Mouse (Mus musculus) neural tube, embryonic 15.5 days (tissue): ENCODE data around the gene Scgb1c1. TPM values are rescaled to one million over a fixed set of nuclear protein-coding genes. Genes with fewer than 3 reads are reported as not detected.
A peak's percentile ranks its signal among the peaks of the same experiment; 100 is the strongest.

Experiments
- ATAC-seq: fragments of 200-750 bp; cut with Nextera tagmentation; 2 replicates; pipeline ENCODE4 v1.8.0; 2017; ENCODE audit warnings: mild to moderate bottlenecking, moderate TSS enrichment, moderate library complexity; ENCODE audit not compliant: low FRiP score
- H3K27ac ChIP-seq: fragments of 300-500 bp; sonication (generic); replicated peaks from 2 replicates; pipeline ENCODE4 v1.5.1; 2015; ENCODE audit warnings: mild to moderate bottlenecking, inconsistent platforms
- H3K27me3 ChIP-seq: fragments of 300-500 bp; sonication (generic); replicated peaks from 2 replicates; pipeline ENCODE4 v1.6.1; 2015; ENCODE audit warnings: inconsistent platforms
- H3K36me3 ChIP-seq: fragments of 300-500 bp; sonication (generic); 2 replicates; pipeline ENCODE4 v1.6.1; 2015; ENCODE audit warnings: inconsistent platforms
- H3K4me1 ChIP-seq: fragments of 300-500 bp; sonication (generic); 2 replicates; pipeline ENCODE4 v1.6.1; 2015; ENCODE audit warnings: inconsistent platforms
- H3K4me2 ChIP-seq: fragments of 300-500 bp; sonication (generic); 2 replicates; pipeline ENCODE4 v1.6.1; 2015; ENCODE audit warnings: inconsistent platforms, mild to moderate bottlenecking, moderate library complexity
- H3K4me3 ChIP-seq: fragments of 300-500 bp; sonication (generic); replicated peaks from 2 replicates; pipeline ENCODE4 v1.5.1; 2015; ENCODE audit warnings: mild to moderate bottlenecking, inconsistent platforms
- H3K9ac ChIP-seq: fragments of 300-500 bp; sonication (generic); replicated peaks from 2 replicates; pipeline ENCODE4 v1.6.1; 2015; ENCODE audit warnings: mild to moderate bottlenecking, inconsistent platforms
- H3K9me3 ChIP-seq: fragments of 300-500 bp; sonication (generic); replicated peaks from 2 replicates; pipeline ENCODE4 v1.6.1; 2016; ENCODE audit warnings: inconsistent platforms
- WGBS: fragments of 180-500 bp; shearing (Covaris S2); methylation state at CpG from one replicate; pipeline ENCODE4 v1.1.7; 2015; ENCODE audit warnings: mixed read lengths; 5-methylcytosine and 5-hydroxymethylcytosine counted together
- polyA plus RNA-seq: library from polyadenylated mRNA; unstranded; fragments of >200 nt; fragmentation: Nextera tagmentation; extraction: Ambion mirVana; gene quantifications from 2 replicates; pipeline ENCODE4 v1.2.1, GENCODE M21; 2015

Gene Scgb1c1
- polyA plus RNA-seq = not detected in 2 replicates

DNA sequence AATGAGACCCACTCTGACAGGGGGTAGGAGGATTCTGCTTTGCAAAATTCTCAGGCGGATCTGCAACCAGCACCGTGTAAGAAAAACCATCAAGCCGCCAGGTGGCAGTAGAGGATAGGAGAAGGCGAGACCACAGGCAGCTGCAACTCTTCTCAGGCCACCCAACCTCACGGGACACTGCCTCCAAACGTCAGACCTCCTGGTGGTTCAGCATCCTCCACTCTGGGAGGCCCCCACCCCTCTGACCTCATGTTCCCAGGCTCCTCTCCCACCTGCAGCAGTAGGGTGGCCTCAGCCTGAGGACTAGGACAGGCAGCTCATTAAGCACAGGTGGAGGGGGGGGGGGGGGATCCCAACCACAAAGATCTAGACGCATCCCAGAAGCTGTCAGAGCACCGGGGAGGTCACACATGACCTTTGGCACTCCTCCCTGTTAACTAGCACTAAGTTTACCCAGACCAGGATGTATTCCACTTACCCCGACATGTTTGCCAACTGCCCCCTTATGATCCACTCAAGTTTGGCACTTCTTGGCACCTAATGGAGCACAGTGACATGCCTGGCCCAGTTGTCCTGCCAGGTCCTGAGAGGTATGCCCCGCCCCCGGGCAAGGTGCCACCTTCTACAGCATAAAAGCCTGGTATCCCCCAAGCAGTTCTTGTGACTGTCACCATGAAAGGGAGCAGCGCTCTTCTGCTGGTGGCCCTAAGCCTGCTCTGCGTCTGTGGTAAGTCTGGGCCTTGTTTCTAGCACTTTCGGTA, at the start of gene Scgb1c1:
Gene Scgb1c1, plus strand, starts transcription at position 643 of the 761 bp plus-strand sequence.
- peak; percentile 76 for ATAC-seq
- H3K4me1 ChIP-seq = no peaks in the 10 kb centered on the region
- no peaks in the 10 kb centered on the region for H3K9me3 ChIP-seq
- WGBS = 33% methylated on average over 14 of the region's 14 CpGs
- H3K4me2 ChIP-seq = no peak within 1 kb of the TSS
- no peaks in the 10 kb centered on the region for H3K36me3 ChIP-seq
- H3K9ac ChIP-seq = no peak within 1 kb of the TSS
- peaks cover 37% of the 10 kb centered on the region for H3K27me3 ChIP-seq
- H3K27ac ChIP-seq = no peak within 1 kb of the TSS
- no peak within 1 kb of the TSS for H3K4me3 ChIP-seq

GRCm38 (mm10) chr7:140797619-140798018, 47.7 kb upstream of the Scgb1c1 start:
- Histone ChIP-seq H3K9me3 (no peaks in the 10 kb centered on the region), H3K4me1 (no peaks in the 10 kb centered on the region), H3K27ac (no peak overlapping the region), H3K9ac (no peak overlapping the region), H3K27me3 (no peaks in the 10 kb centered on the region), H3K36me3 (no peaks in the 10 kb centered on the region), H3K4me2 (no peak overlapping the region), H3K4me3 (no peak overlapping the region)
- 86% methylated on average over 3 of the region's 3 CpGs for WGBS
- no peak for ATAC-seq

DNA sequence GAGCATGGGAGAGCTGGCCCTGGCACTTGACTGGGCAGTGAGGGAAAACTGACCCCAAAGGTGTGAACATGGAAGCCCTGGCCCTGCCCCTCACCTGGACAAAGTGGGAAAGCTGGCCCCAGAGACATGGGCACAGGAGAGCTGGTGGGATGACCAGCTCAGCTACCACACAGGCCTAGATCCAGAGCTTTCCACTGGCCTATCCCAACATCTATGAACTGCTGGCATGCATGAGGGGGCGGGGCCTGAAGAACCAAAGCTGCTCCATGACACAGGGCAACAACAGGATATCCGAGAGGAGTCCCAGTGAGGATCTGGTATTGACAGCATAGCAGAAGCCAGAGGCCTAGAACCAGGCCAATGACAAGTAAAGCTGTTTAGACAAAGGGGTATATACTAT, 47.1 kb upstream of the Scgb1c1 start:
- no peak overlapping the region for H3K27ac ChIP-seq
- H3K4me3 ChIP-seq = no peak overlapping the region
- no peaks in the 10 kb centered on the region for H3K9me3 ChIP-seq
- H3K36me3 ChIP-seq = no peaks in the 10 kb centered on the region
- no peak for ATAC-seq
- H3K4me1 ChIP-seq = no peaks in the 10 kb centered on the region
- H3K4me2 ChIP-seq = no peak overlapping the region
- H3K9ac ChIP-seq = no peak overlapping the region
- WGBS = 71% methylated on average over 2 of the region's 2 CpGs
- H3K27me3 ChIP-seq = no peaks in the 10 kb centered on the region

DNA sequence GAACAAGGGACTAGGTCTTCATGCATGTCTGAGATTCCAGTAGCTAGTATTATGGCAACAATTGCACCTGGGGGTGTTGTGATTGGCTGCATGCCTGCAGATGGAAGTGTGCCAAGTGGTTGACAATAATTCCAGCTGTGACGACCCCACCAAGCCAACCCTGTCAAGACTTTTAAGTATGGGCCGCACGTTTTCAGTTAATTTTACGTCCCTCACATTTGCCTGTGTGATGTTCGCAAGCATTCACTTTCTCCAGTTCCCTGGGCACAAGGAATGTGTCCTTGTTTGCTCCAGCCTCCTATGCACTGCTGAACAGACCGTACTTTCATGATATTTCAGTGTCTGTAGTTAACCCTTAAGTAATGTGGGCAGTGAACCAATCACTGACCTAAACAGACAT, 42.7 kb upstream of the Scgb1c1 start:
- no peak overlapping the region for H3K9ac ChIP-seq
- H3K36me3 ChIP-seq = peaks cover 12% of the 10 kb centered on the region; the same call in 1 of the 2 replicates
- WGBS = 58% methylated on average over 6 of the region's 6 CpGs
- no peaks in the 10 kb centered on the region for H3K27me3 ChIP-seq
- H3K9me3 ChIP-seq = no peaks in the 10 kb centered on the region
- no peak for ATAC-seq
- H3K4me1 ChIP-seq = no peaks in the 10 kb centered on the region
- no peak overlapping the region for H3K4me3 ChIP-seq
- H3K4me2 ChIP-seq = no peak overlapping the region
- no peak overlapping the region for H3K27ac ChIP-seq

DNA sequence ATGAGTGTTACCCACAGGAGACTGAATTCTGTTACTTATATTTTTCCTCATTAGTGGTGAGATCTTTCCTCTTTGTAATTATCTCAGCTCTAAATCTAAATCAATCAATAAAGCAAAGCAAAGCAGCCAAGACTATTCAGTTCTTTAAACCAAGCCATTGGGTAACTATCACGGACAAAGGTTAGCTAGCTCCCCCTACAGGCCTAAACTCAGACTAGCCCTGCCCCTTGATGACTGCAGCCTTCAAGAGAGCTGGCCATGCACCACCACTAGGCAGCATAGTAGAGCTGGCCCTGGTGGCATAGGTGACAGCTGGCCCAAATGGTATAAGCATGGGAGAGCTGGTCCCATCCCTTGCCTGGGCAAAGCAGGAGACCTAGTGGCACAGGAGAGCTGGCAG, 39.6 kb upstream of the Scgb1c1 start:
- no peaks in the 10 kb centered on the region for H3K27me3 ChIP-seq
- no peaks in the 10 kb centered on the region for H3K9me3 ChIP-seq
- no peak overlapping the region for H3K4me2 ChIP-seq
- no peak overlapping the region for H3K9ac ChIP-seq
- peaks cover 21% of the 10 kb centered on the region for H3K36me3 ChIP-seq
- no peak overlapping the region for H3K27ac ChIP-seq
- 18% methylated on average over 1 of the region's 1 CpGs for WGBS
- no peaks in the 10 kb centered on the region for H3K4me1 ChIP-seq
- no peak overlapping the region for H3K4me3 ChIP-seq
- ATAC-seq = no peak

GRCm38 (mm10) chr7:140810496-140810895, 34.9 kb upstream of the Scgb1c1 start:
- Histone ChIP-seq H3K36me3 (peaks cover 47% of the 10 kb centered on the region), H3K9me3 (no peaks in the 10 kb centered on the region), H3K9ac (no peak overlapping the region), H3K27ac (no peak overlapping the region), H3K4me2 (no peak overlapping the region), H3K27me3 (no peaks in the 10 kb centered on the region), H3K4me3 (no peak overlapping the region), H3K4me1 (no peaks in the 10 kb centered on the region)
- ATAC-seq = no peak
- 96% methylated on average over 6 of the region's 6 CpGs for whole genome bisulfite sequencing

GRCm38 (mm10) chr7:140811714-140812113, 33.6 kb upstream of the Scgb1c1 start:
- Histone ChIP-seq H3K4me3 (no peak overlapping the region), H3K27me3 (no peaks in the 10 kb centered on the region), H3K27ac (peak overlapping the region; percentile 45; the same call in 1 of the 2 replicates), H3K4me2 (no peak overlapping the region), H3K4me1 (no peaks in the 10 kb centered on the region), H3K9me3 (no peaks in the 10 kb centered on the region), H3K36me3 (peaks cover 44% of the 10 kb centered on the region), H3K9ac (no peak overlapping the region)
- WGBS = 82% methylated on average over 13 of the region's 13 CpGs
- no peak; the same call in 1 of the 2 replicates for ATAC-seq

DNA sequence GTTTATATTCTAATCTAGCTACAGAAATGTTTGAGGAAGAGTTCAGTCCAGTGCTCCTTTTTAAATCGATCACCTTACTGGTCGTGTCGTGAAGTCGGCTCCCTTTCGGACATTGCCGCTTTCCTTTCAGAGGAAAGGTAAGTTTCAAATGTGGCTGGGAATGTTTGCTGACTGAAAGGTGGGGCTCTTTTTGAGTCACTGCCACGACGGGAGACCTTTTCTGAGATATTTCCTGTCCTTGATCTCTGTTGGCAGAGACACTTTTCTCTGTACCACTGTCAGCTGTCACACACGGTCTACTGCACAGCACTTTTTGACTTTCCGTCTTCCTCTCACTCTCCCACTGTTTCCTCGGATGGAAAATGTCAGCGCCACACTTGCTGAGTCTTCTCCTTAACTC, 32.5 kb upstream of the Scgb1c1 start:
- peaks cover 8% of the 10 kb centered on the region for H3K4me1 ChIP-seq
- no peak overlapping the region for H3K4me2 ChIP-seq
- 92% methylated on average over 12 of the region's 12 CpGs for WGBS
- no peak for ATAC-seq
- no peak overlapping the region for H3K4me3 ChIP-seq
- H3K27me3 ChIP-seq = no peaks in the 10 kb centered on the region
- H3K9me3 ChIP-seq = no peaks in the 10 kb centered on the region
- no peak overlapping the region for H3K27ac ChIP-seq
- H3K9ac ChIP-seq = no peak overlapping the region
- peaks cover 38% of the 10 kb centered on the region for H3K36me3 ChIP-seq

- H3K9ac ChIP-seq = no peak overlapping the region
Observed at GRCm38 (mm10) chr7:140820173-140820572, 25.2 kb upstream of the Scgb1c1 start.

GRCm38 (mm10) chr7:140821305-140821652, 24.1 kb upstream of the Scgb1c1 start:
- ATAC-seq = peak; percentile 62
- H3K36me3 ChIP-seq = peaks cover 6% of the 10 kb centered on the region; the same call in 1 of the 2 replicates
- no peaks in the 10 kb centered on the region for H3K9me3 ChIP-seq
- H3K27me3 ChIP-seq = no peaks in the 10 kb centered on the region
- peak overlapping the region; percentile 93 for H3K27ac ChIP-seq
- WGBS = 27% methylated on average over 5 of the region's 5 CpGs
- peak overlapping the region; percentile 66 for H3K4me3 ChIP-seq
- peaks cover 22% of the 10 kb centered on the region for H3K4me1 ChIP-seq
- H3K9ac ChIP-seq = peak overlapping the region; percentile 75
- peak overlapping the region; percentile 61 for H3K4me2 ChIP-seq

More at GRCm38 (mm10) chr7:140820173-140820572, 25.2 kb upstream of the Scgb1c1 start:
- Histone ChIP-seq H3K36me3 (peaks cover 6% of the 10 kb centered on the region; the same call in 1 of the 2 replicates), H3K4me2 (peak overlapping the region; percentile 39), H3K9me3 (no peaks in the 10 kb centered on the region), H3K27me3 (no peaks in the 10 kb centered on the region), H3K4me3 (no peak overlapping the region), H3K27ac (no peak overlapping the region), H3K4me1 (peaks cover 22% of the 10 kb centered on the region)
- ATAC-seq = no peak
- WGBS = 60% methylated on average over 4 of the region's 4 CpGs

GRCm38 (mm10) chr7:140821653-140822329, 23.6 kb upstream of the Scgb1c1 start, which contains the start of gene Zfp941:
Gene Zfp941, minus strand, starts transcription at chr7:140822178.
- peak; percentile 94 for ATAC-seq

GRCm38 (mm10) chr7:140822731-140823130, 22.6 kb upstream of the Scgb1c1 start:
- H3K4me1 ChIP-seq = peaks cover 13% of the 10 kb centered on the region
- H3K4me3 ChIP-seq = no peak overlapping the region
- 89% methylated on average over 4 of the region's 4 CpGs for WGBS
- H3K27ac ChIP-seq = no peak overlapping the region
- 0 out of 2 replicates have a peak, but pooled peaks cover 2% of the 10 kb centered on the region for H3K36me3 ChIP-seq
- no peak overlapping the region for H3K4me2 ChIP-seq
- H3K27me3 ChIP-seq = no peaks in the 10 kb centered on the region
- H3K9ac ChIP-seq = no peak overlapping the region
- no peaks in the 10 kb centered on the region for H3K9me3 ChIP-seq
- no peak for ATAC-seq

More at GRCm38 (mm10) chr7:140821653-140822329, 23.6 kb upstream of the Scgb1c1 start, which contains the start of gene Zfp941:
- no peaks in the 10 kb centered on the region for H3K27me3 ChIP-seq
- peak within 1 kb of the TSS; percentile 93 for H3K27ac ChIP-seq
- peak within 1 kb of the TSS; percentile 75 for H3K9ac ChIP-seq
- peaks cover 6% of the 10 kb centered on the region; the same call in 1 of the 2 replicates for H3K36me3 ChIP-seq
- H3K4me3 ChIP-seq = peak within 1 kb of the TSS; percentile 66
- H3K9me3 ChIP-seq = no peaks in the 10 kb centered on the region
- H3K4me2 ChIP-seq = peak within 1 kb of the TSS; percentile 61
- WGBS = 2% methylated on average over 21 of the region's 21 CpGs
- H3K4me1 ChIP-seq = peaks cover 22% of the 10 kb centered on the region
